ENCODE assay signal across 8 mouse cellular contexts in the genomic region with DNA sequence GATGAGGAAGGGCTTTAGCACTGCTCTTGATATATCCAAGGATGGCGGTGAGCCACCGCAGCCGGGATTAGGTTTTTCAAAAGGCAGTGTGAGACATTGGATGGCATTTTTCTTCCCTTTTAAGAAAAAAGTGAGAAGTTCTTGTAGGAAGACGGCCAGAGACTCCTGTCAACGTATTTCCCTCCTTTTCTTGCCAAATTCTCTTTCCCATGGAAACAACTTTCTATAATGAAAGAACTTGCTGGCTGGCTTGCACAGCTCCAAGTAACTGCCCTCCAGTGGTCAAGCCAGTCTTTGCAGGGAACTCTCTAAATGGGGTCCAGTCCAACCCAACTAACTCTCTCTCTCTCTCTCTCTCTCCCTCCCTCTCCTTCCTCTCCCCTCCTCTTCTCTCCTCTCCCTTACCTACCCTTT. TPM values are rescaled to one million over a fixed set of nuclear protein-coding genes. Genes with fewer than 3 reads are reported as not detected.
DNase-seq lines count a peak whose midpoint lies in the region; ATAC-seq and TF ChIP-seq lines count a peak whose summit lies in the region.

No protein-coding gene starts in this region.

- peak; percentile 21; the same call in 1 of the 2 replicates for TF ChIP-seq CTCF in testis, adult 2 months (IDR thresholded peaks at IDR 0.05; ENCODE audit: control insufficient read depth, insufficient read depth, insufficient replicate concordance, low read depth, low read length)

- H3K36me3 ChIP-seq in testis, adult 2 months (ENCODE audit: control insufficient read depth, insufficient read depth, low read length), result no peaks in the 10 kb centered on the region
- H3K36me3 ChIP-seq in limb, embryonic 15.5 days, result 0 out of 2 replicates have a peak, but pooled peaks cover 2% of the 10 kb centered on the region
- H3K36me3 ChIP-seq in neural tube, embryonic 11.5 days (ENCODE audit: control insufficient read depth, insufficient read depth, low read length), result no peaks in the 10 kb centered on the region

- no peak for DNase-seq in testis, postnatal 14 days (ENCODE audit: low spot score)
- peak; percentile 39 to 70 for DNase-seq in cerebellum, adult 18-20 months
- DNase-seq in forelimb bud, embryonic 11.5 days (ENCODE audit: low read depth, low spot score), result peak; percentile 32
- DNase-seq in induced T-regulatory cell, adult 2 months (ENCODE audit: low read depth), result peak; percentile 50
- DNase-seq in neural tube, embryonic 11.5 days (ENCODE audit: low spot score), result peak; percentile 51
- peak; percentile 16 to 19 for DNase-seq in thymus, postnatal 36 days

- peaks cover 7% of the 10 kb centered on the region for H3K4me1 ChIP-seq in testis, adult 2 months (ENCODE audit: control insufficient read depth, insufficient read depth, low read length)
- H3K4me1 ChIP-seq in limb, embryonic 15.5 days, result peaks cover 15% of the 10 kb centered on the region; the same call in 1 of the 2 replicates
- H3K4me1 ChIP-seq in neural tube, embryonic 11.5 days (ENCODE audit: control insufficient read depth, insufficient read depth, low read length), result no peaks in the 10 kb centered on the region

- H3K27ac ChIP-seq in testis, adult 2 months (ENCODE audit: control insufficient read depth, insufficient read depth, low read depth, low read length), result no peak overlapping the region
- H3K27ac ChIP-seq in limb, embryonic 15.5 days, result peak overlapping the region; percentile 69
- no peak overlapping the region for H3K27ac ChIP-seq in neural tube, embryonic 11.5 days (ENCODE audit: low read depth, low read length)

- 51% methylated on average over 5 of the region's 5 CpGs for WGBS in limb, embryonic 15.5 days
- WGBS in neural tube, embryonic 11.5 days, result 57% methylated on average over 5 of the region's 5 CpGs

- no peak overlapping the region for H3K9ac ChIP-seq in limb, embryonic 15.5 days
- no peak overlapping the region for H3K9ac ChIP-seq in neural tube, embryonic 11.5 days (ENCODE audit: low read length)

- H3K4me2 ChIP-seq in limb, embryonic 15.5 days, result 0 out of 2 replicates have a peak overlapping the region, but pooled peaks have one; percentile 3
- no peak overlapping the region for H3K4me2 ChIP-seq in neural tube, embryonic 11.5 days (ENCODE audit: low read depth)

- no peak for TF ChIP-seq POLR2A in testis, adult 2 months (IDR thresholded peaks at IDR 0.05; ENCODE audit: control insufficient read depth, low read depth, low read length)

- no peaks in the 10 kb centered on the region for H3K9me3 ChIP-seq in limb, embryonic 15.5 days
- H3K9me3 ChIP-seq in neural tube, embryonic 11.5 days (ENCODE audit: control insufficient read depth, low read length), result no peaks in the 10 kb centered on the region

- ATAC-seq in limb, embryonic 15.5 days (ENCODE audit: insufficient number of reproducible peaks, low FRiP score, low TSS enrichment, low read depth), result no peak
- no peak for ATAC-seq in neural tube, embryonic 11.5 days (ENCODE audit: insufficient read depth, low FRiP score, low TSS enrichment)

- H3K27me3 ChIP-seq in testis, adult 2 months (ENCODE audit: control insufficient read depth, insufficient read depth, low read length), result no peaks in the 10 kb centered on the region
- H3K27me3 ChIP-seq in limb, embryonic 15.5 days, result no peaks in the 10 kb centered on the region
- no peaks in the 10 kb centered on the region for H3K27me3 ChIP-seq in neural tube, embryonic 11.5 days (ENCODE audit: control insufficient read depth, insufficient read depth, low read length)

- no peak overlapping the region for H3K4me3 ChIP-seq in testis, adult 2 months (ENCODE audit: control insufficient read depth, low read depth, low read length)
- no peak overlapping the region for H3K4me3 ChIP-seq in limb, embryonic 15.5 days
- H3K4me3 ChIP-seq in neural tube, embryonic 11.5 days (ENCODE audit: low read depth, low read length), result no peak overlapping the region

RNA-seq across cellular contexts. Expression of gene St7, which starts 3.6 kb away (rescaled TPM):
- polyA plus RNA-seq in testis, adult 2 months (2012; rRNA removed), result 13.5 and 16.1 TPM in 2 replicates
- polyA plus RNA-seq in limb, embryonic 15.5 days (2015; fragmentation: Nextera tagmentation; extraction: Ambion mirVana), result 26.8 and 27.8 TPM in 2 replicates
- polyA plus RNA-seq in neural tube, embryonic 11.5 days (2014; fragmentation: Nextera tagmentation; extraction: Ambion mirVana), result 41.8 and 42.3 TPM in 2 replicates
